Mouse (Mus musculus) ES-E14 (cell line): Measurements from ENCODE around the gene Dhh.

ENCODE experiments used
- CHD2 ChIP-seq: IDR thresholded peaks from 2 replicates; pipeline ENCODE4 v1.6.1; 2014; ENCODE audit warnings: mild to moderate bottlenecking, low read depth, low read length, inconsistent platforms
- HCFC1 ChIP-seq: IDR thresholded peaks from 2 replicates; pipeline ENCODE4 v1.6.1; 2012; ENCODE audit warnings: low read length, inconsistent platforms, borderline replicate concordance; ENCODE audit not compliant: insufficient read depth
- MAFK ChIP-seq: IDR thresholded peaks from 2 replicates; pipeline ENCODE4 v1.6.1; 2014; ENCODE audit warnings: mild to moderate bottlenecking, low read depth, low read length, inconsistent platforms; ENCODE audit not compliant: insufficient read depth
- ZC3H11A ChIP-seq: IDR thresholded peaks from 2 replicates; pipeline ENCODE4 v1.6.1; 2012; ENCODE audit warnings: low read depth, mild to moderate bottlenecking, inconsistent platforms, low read length, borderline replicate concordance
- ZNF384 ChIP-seq: IDR thresholded peaks from 2 replicates; pipeline ENCODE4 v1.6.1; 2012; ENCODE audit warnings: low read depth, low read length, inconsistent platforms

GRCm38 (mm10) chr15:98884106-98884505, 14.2 kb downstream of the Dhh start:
- TF ChIP-seq MAFK (no peak), CHD2 (no peak), ZC3H11A (no peak), HCFC1 (no peak), ZNF384 (no peak)
